Mouse (Mus musculus) C2C12 (cell line): ENCODE results near the gene B3gat2. TPM values are rescaled to one million over a fixed set of nuclear protein-coding genes. Genes with fewer than 3 reads are reported as not detected.

Source experiments
- H3K27me3 ChIP-seq: one replicate; pipeline ENCODE4 v1.6.1; 2011; ENCODE audit not compliant: control insufficient read depth, insufficient read depth, insufficient read length
- H3K36me3 ChIP-seq: one replicate; pipeline ENCODE4 v1.6.1; 2011; ENCODE audit not compliant: control insufficient read depth, insufficient read depth
- H3K4me3 ChIP-seq: one replicate; pipeline ENCODE4 v1.5.1; 2011; ENCODE audit warnings: mild to moderate bottlenecking, control low read depth; ENCODE audit not compliant: poor library complexity, insufficient read depth, severe bottlenecking
- H3K79me2 ChIP-seq: one replicate; pipeline ENCODE4 v1.6.1; 2011; ENCODE audit not compliant: control insufficient read depth, insufficient read depth
- H3K79me3 ChIP-seq: one replicate; pipeline ENCODE4 v1.6.1; 2011; ENCODE audit warnings: low read depth, control low read depth
- H3ac ChIP-seq: one replicate; pipeline ENCODE3; 2011; ENCODE audit warnings: low read depth; ENCODE audit not compliant: control insufficient read depth, insufficient read length
- CEBPB ChIP-seq: IDR thresholded peaks from one replicate; pipeline ENCODE4 v1.6.1; 2011; ENCODE audit warnings: low read depth, mild to moderate bottlenecking, control low read depth, moderate library complexity
- CTCF ChIP-seq: IDR thresholded peaks from one replicate; pipeline ENCODE4 v1.5.1; 2011; ENCODE audit not compliant: control insufficient read depth, insufficient read depth, insufficient read length
- FOSL1 ChIP-seq: IDR thresholded peaks from one replicate; pipeline ENCODE4 v1.8.0; 2011; ENCODE audit warnings: mild to moderate bottlenecking, low read length; ENCODE audit not compliant: poor library complexity, insufficient read depth, severe bottlenecking
- MAX ChIP-seq: IDR thresholded peaks from one replicate; pipeline ENCODE4 v1.6.1; 2011; ENCODE audit warnings: mild to moderate bottlenecking, control low read depth
- MYOD1 ChIP-seq: IDR thresholded peaks from one replicate; pipeline ENCODE4 v1.6.1; 2011; ENCODE audit warnings: low read depth; ENCODE audit not compliant: control insufficient read depth, insufficient read length
- MYOG ChIP-seq: IDR thresholded peaks from one replicate; pipeline ENCODE4 v1.6.1; 2011; ENCODE audit not compliant: control insufficient read depth, insufficient read length; ENCODE audit errors: extremely low read depth
- USF1 ChIP-seq: IDR thresholded peaks from one replicate; pipeline ENCODE4 v1.6.1; 2011; ENCODE audit warnings: low read depth, mild to moderate bottlenecking, control low read depth, moderate library complexity
- polyA plus RNA-seq: library from polyadenylated mRNA; unstranded; fragments of >200 nt; fragmentation: generic; extraction: Trizol; gene quantifications from one replicate; pipeline ENCODE4 v1.2.1, GENCODE M21; 2012; ENCODE audit warnings: missing spikeins

Gene B3gat2
- polyA plus RNA-seq, 1 experiment, result 0.11 TPM

GRCm38 (mm10) chr1:23892072-23892471 is 130.5 kb downstream of the B3gat2 start:
- Histone ChIP-seq H3K79me3 (peaks cover under 1% of the 10 kb centered on the region), H3K36me3 (no peaks in the 10 kb centered on the region), H3ac (no peak overlapping the region), H3K4me3 (no peak overlapping the region), H3K79me2 (peaks cover 21% of the 10 kb centered on the region), H3K27me3 (no peaks in the 10 kb centered on the region)
- TF ChIP-seq USF1, result no peak
- no peak for TF ChIP-seq CTCF
- no peak for TF ChIP-seq MYOG
- TF ChIP-seq FOSL1, result no peak
- TF ChIP-seq MAX, result no peak
- TF ChIP-seq MYOD1, result no peak
- TF ChIP-seq CEBPB, result no peak

Other genes with a start within 250 kb of the B3gat2 start
- 23.0 TPM for gene Smap1, start 160.6 kb downstream of the B3gat2 start, polyA plus RNA-seq
- gene Sdhaf4, start 243.9 kb downstream of the B3gat2 start, polyA plus RNA-seq, result 31.0 TPM